Mouse (Mus musculus): ENCODE measurements around the gene Hoxb9. TPM values are rescaled to one million over a fixed set of nuclear protein-coding genes. Genes with fewer than 3 reads are reported as not detected.

The Hoxb9 gene
- total and polyA plus RNA-seq, 2 experiments from 2014 or later: not detected

GRCm38 (mm10) chr11:96298895-96299667 lies 27.8 kb downstream of the Hoxb9 start:
- DNase-seq (ENCODE audit: low spot score): peak; percentile 36

DNA sequence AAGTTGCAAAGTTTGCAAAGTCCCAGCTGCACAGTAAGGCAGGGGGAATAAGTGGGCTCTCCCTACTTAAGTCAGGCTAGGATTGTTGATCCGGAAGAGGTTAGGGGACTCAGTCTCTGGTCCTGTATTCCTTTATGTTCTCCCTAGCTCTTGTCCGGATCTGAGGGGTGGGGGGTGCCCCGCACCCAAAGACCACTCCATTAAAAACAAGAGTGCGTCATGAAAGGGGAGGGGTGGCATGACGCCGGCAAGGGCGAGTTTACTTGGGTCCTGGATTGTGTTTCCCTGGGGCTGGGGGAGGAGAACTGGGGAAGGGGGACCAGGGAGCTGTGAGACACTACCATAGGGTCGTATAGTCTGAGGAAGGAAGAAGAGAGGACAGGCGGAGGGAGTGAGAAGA lies 28.5 kb downstream of the Hoxb9 start:
- no peaks in the 10 kb centered on the region for H3K4me1 ChIP-seq (ENCODE audit: insufficient read depth, low read length)

More at GRCm38 (mm10) chr11:96298895-96299667, 27.8 kb downstream of the Hoxb9 start:
- Histone ChIP-seq H3K27ac (ENCODE audit: low read depth, low read length) (no peak overlapping the region), H3K4me3 (ENCODE audit: low read depth, low read length) (no peak overlapping the region), H3K27me3 (ENCODE audit: insufficient read depth, low read length) (peaks cover 94% of the 10 kb centered on the region), H3K36me3 (ENCODE audit: insufficient read depth, low read length) (no peaks in the 10 kb centered on the region), H3K4me2 (ENCODE audit: low read depth, low read length, poor library complexity, severe bottlenecking) (no peak overlapping the region), H3K4me1 (ENCODE audit: insufficient read depth, low read length) (no peaks in the 10 kb centered on the region), H3K9ac (replicated peaks; ENCODE audit: low read length, poor library complexity, severe bottlenecking) (no peak overlapping the region), H3K9me3 (ENCODE audit: low read length) (no peaks in the 10 kb centered on the region)
- no peak for ATAC-seq (ENCODE audit: low FRiP score)
- under 1% methylated on average over 66 of the region's 66 CpGs for WGBS
- TF ChIP-seq CTCF (IDR thresholded peaks at IDR 0.05): no peak

DNA sequence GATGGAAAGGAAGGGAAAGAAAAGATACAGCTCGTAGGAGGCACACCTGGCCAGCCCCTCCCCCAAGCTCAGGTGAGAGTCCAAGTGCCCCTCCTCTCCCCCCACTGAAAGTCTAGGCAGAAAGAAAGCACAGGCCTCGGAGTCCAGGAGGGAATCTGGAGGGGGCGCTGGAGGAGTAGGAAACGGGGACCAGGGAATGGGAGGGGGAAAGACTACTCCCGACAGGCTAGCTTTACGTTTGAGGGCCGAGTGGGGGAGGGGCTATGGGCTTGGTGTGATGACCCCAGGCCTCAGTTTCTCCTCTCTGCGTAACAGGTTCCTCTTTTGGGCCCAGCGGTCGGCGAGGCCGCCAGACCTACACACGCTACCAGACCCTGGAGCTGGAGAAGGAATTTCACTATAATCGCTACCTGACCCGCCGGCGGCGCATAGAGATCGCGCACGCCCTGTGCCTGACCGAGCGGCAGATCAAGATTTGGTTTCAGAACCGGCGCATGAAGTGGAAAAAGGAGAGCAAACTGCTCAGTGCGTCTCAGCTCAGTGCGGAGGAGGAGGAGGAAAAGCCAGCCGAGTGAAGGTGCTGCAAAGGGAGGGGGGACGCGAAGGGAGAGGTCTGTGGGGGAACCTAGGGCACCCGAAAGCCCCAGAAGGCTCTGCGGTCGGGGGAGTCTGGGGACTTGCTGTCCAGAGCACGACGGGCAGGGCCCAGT lies 29.3 kb downstream of the Hoxb9 start:
- H3K4me1 ChIP-seq (ENCODE audit: insufficient read depth, low read length): no peaks in the 10 kb centered on the region
- no peak overlapping the region for H3K9ac ChIP-seq (replicated peaks; ENCODE audit: low read length, poor library complexity, severe bottlenecking)
- H3K4me3 ChIP-seq (ENCODE audit: low read depth, low read length): no peak overlapping the region
- no peak overlapping the region for H3K4me2 ChIP-seq (ENCODE audit: low read depth, low read length, poor library complexity, severe bottlenecking)
- peaks cover 94% of the 10 kb centered on the region for H3K27me3 ChIP-seq (ENCODE audit: insufficient read depth, low read length)
- WGBS: under 1% methylated on average over 33 of the region's 35 CpGs
- ATAC-seq (ENCODE audit: low FRiP score): no peak
- no peak for DNase-seq (ENCODE audit: low spot score)
- no peaks in the 10 kb centered on the region for H3K36me3 ChIP-seq (ENCODE audit: insufficient read depth, low read length)
- H3K9me3 ChIP-seq (ENCODE audit: low read length): no peaks in the 10 kb centered on the region
- H3K27ac ChIP-seq (ENCODE audit: low read depth, low read length): no peak overlapping the region
- no peak for TF ChIP-seq CTCF (IDR thresholded peaks at IDR 0.05)

More for the DNA sequence above, 28.5 kb downstream of the Hoxb9 start:
- no peak for DNase-seq (ENCODE audit: low spot score)
- Histone ChIP-seq H3K9me3 (ENCODE audit: low read length) (no peaks in the 10 kb centered on the region), H3K27me3 (ENCODE audit: insufficient read depth, low read length) (peaks cover 94% of the 10 kb centered on the region), H3K4me2 (ENCODE audit: low read depth, low read length, poor library complexity, severe bottlenecking) (no peak overlapping the region), H3K4me3 (ENCODE audit: low read depth, low read length) (no peak overlapping the region), H3K36me3 (ENCODE audit: insufficient read depth, low read length) (no peaks in the 10 kb centered on the region), H3K27ac (ENCODE audit: low read depth, low read length) (no peak overlapping the region), H3K9ac (replicated peaks; ENCODE audit: low read length, poor library complexity, severe bottlenecking) (no peak overlapping the region)
- no peak for ATAC-seq (ENCODE audit: low FRiP score)
- WGBS: 2% methylated on average over 9 of the region's 9 CpGs
- no peak for TF ChIP-seq CTCF (IDR thresholded peaks at IDR 0.05)

DNA sequence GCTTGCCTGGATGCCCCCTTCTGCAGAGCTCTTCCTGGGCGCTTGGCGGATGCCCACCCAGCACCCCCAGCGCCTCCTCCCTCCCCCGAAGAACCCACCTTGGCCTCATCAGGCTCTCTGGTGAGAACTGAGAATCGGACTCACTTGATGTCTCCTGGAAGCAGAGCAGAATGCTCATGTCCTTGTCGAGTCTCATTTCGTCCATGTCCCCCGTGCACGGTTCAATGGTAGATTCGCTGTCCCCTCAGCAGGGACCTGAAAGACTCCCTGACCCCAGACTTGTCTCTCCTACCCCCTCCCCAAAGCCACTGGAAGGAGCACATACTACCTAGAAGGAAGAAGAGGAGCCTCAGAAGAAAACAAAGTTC lies 29.8 kb downstream of the Hoxb9 start:
- H3K9ac ChIP-seq (replicated peaks; ENCODE audit: low read length, poor library complexity, severe bottlenecking): no peak overlapping the region
- no peaks in the 10 kb centered on the region for H3K4me1 ChIP-seq (ENCODE audit: insufficient read depth, low read length)
- ATAC-seq (ENCODE audit: low FRiP score) (no peak), DNase-seq (ENCODE audit: low spot score) (no peak)
- no peak overlapping the region for H3K4me2 ChIP-seq (ENCODE audit: low read depth, low read length, poor library complexity, severe bottlenecking)
- no peak overlapping the region for H3K4me3 ChIP-seq (ENCODE audit: low read depth, low read length)
- H3K27me3 ChIP-seq (ENCODE audit: insufficient read depth, low read length): peaks cover 94% of the 10 kb centered on the region
- H3K27ac ChIP-seq (ENCODE audit: low read depth, low read length): no peak overlapping the region
- TF ChIP-seq CTCF (IDR thresholded peaks at IDR 0.05): no peak
- WGBS: 5% methylated on average over 8 of the region's 10 CpGs
- no peaks in the 10 kb centered on the region for H3K36me3 ChIP-seq (ENCODE audit: insufficient read depth, low read length)
- no peaks in the 10 kb centered on the region for H3K9me3 ChIP-seq (ENCODE audit: low read length)

- no peak overlapping the region for H3K4me2 ChIP-seq (ENCODE audit: low read depth, low read length, poor library complexity, severe bottlenecking)
- peak; percentile 58 for DNase-seq (ENCODE audit: low spot score)
- under 1% methylated on average over 15 of the region's 15 CpGs for WGBS
- no peak for TF ChIP-seq CTCF (IDR thresholded peaks at IDR 0.05)
- H3K36me3 ChIP-seq (ENCODE audit: insufficient read depth, low read length): no peaks in the 10 kb centered on the region
- peaks cover 94% of the 10 kb centered on the region for H3K27me3 ChIP-seq (ENCODE audit: insufficient read depth, low read length)
- no peaks in the 10 kb centered on the region for H3K4me1 ChIP-seq (ENCODE audit: insufficient read depth, low read length)
- ATAC-seq (ENCODE audit: low FRiP score): no peak
- no peak overlapping the region for H3K27ac ChIP-seq (ENCODE audit: low read depth, low read length)
- no peaks in the 10 kb centered on the region for H3K9me3 ChIP-seq (ENCODE audit: low read length)
- no peak overlapping the region for H3K4me3 ChIP-seq (ENCODE audit: low read depth, low read length)
- no peak overlapping the region for H3K9ac ChIP-seq (replicated peaks; ENCODE audit: low read length, poor library complexity, severe bottlenecking)
Observed at GRCm38 (mm10) chr11:96301837-96302236, 30.6 kb downstream of the Hoxb9 start.

All from midbrain, postnatal 0 days (tissue).